ENCODE assay signal across 16 mouse cellular contexts in the genomic region with DNA sequence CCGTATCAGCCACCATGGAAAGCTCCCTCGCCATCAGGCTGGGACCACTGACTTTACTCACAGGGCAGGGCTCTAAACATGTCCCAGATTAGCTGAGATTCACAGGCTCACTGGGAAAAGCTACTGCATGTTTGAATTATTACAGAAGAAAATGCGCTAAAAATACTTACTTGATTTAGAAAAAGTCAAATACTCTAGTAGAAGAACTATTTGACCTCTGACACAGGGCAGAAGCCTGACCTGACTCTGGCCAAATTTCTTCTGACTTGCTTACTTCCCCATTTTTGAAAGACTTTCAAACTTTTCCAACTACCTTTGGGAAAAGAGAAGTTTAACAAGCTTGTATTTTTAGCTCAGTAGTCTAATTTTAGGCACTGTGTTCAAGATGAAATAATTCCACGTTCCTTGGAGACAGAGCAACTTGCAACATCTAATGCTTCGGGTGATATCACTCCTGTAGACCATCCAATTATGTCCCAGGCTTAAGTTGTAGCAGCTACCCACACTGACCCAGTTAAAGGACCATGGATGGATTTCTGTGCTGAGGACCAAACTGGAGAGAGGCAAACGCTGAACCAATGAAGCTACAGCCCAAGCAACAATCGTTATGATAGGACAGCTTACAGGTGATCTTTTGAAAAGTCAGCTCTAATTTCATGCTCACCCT.
DNase-seq lines count a peak whose midpoint lies in the region; ATAC-seq and TF ChIP-seq lines count a peak whose summit lies in the region.
"Had no signal": no experiment of that assay in that cellular context is flagged by ENCODE, and none has a peak within 500 bp of the region (broad histone marks: within the 10 kb centered on the region; RNA-seq: fewer than 3 reads in every experiment).

No protein-coding gene starts in this region.

- H3K27me3 ChIP-seq in kidney, embryonic 14.5 days (ENCODE audit: control insufficient read depth, insufficient read depth, low read length): no peaks in the 10 kb centered on the region
- no peaks in the 10 kb centered on the region for H3K27me3 ChIP-seq in heart, embryonic 16.5 days (ENCODE audit: control insufficient read depth, insufficient read depth, low read length)
- H3K27me3 ChIP-seq: embryonic facial prominence, embryonic 13.5 days; liver, embryonic 12.5 days; midbrain, embryonic 15.5 days; Patski had no signal

- TF ChIP-seq CTCF in gastrocnemius, adult 2 months (IDR thresholded peaks at IDR 0.05): no peak

- DNase-seq in gastrocnemius, adult 2 months: no peak
- no peak for DNase-seq in gastrocnemius, postnatal 10 days
- DNase-seq in kidney, adult 9 months: peak; percentile 35
- DNase-seq in adipocyte (ENCODE audit: low spot score): peak; percentile 51
- DNase-seq in layer of hippocampus, postnatal 14 days (ENCODE audit: low spot score in 2 of 2): no peak
- DNase-seq in layer of hippocampus, adult 9-10 months (ENCODE audit: low spot score): no peak
- DNase-seq: B cell, adult 2 months; cerebellum, postnatal 36 days; left cerebral cortex, postnatal 4 days had no signal

- H3K9me3 ChIP-seq in kidney, embryonic 14.5 days (ENCODE audit: control insufficient read depth, low read length): no peaks in the 10 kb centered on the region
- no peaks in the 10 kb centered on the region for H3K9me3 ChIP-seq in heart, embryonic 16.5 days (replicated peaks; ENCODE audit: control insufficient read depth, low read length)
- H3K9me3 ChIP-seq: embryonic facial prominence, embryonic 13.5 days; forebrain, embryonic 10.5 days; liver, embryonic 12.5 days; midbrain, embryonic 15.5 days had no signal

- peak overlapping the region; percentile 65 for H3K27ac ChIP-seq in gastrocnemius, adult 2 months
- no peak overlapping the region for H3K27ac ChIP-seq in kidney, embryonic 14.5 days (ENCODE audit: low read depth, low read length)
- peak overlapping the region; percentile 17; the same call in 1 of the 2 replicates for H3K27ac ChIP-seq in heart, embryonic 16.5 days (ENCODE audit: low read length)
- H3K27ac ChIP-seq: embryonic facial prominence, embryonic 13.5 days; forebrain, embryonic 10.5 days; liver, embryonic 12.5 days; midbrain, embryonic 15.5 days had no signal

- H3K4me1 ChIP-seq in kidney, embryonic 14.5 days (ENCODE audit: control insufficient read depth, insufficient read depth, low read length): no peaks in the 10 kb centered on the region
- H3K4me1 ChIP-seq in heart, embryonic 16.5 days (ENCODE audit: control insufficient read depth, insufficient read depth, low read length): peaks cover 9% of the 10 kb centered on the region
- H3K4me1 ChIP-seq: forebrain, embryonic 10.5 days; liver, embryonic 12.5 days; midbrain, embryonic 15.5 days had no signal

- intact Hi-C loops in gastrocnemius, adult 2 months (cut with DNase I): no loop called here

- H3K4me2 ChIP-seq in kidney, embryonic 14.5 days (replicated peaks; ENCODE audit: low read depth, low read length): no peak overlapping the region
- no peak overlapping the region for H3K4me2 ChIP-seq in heart, embryonic 16.5 days (ENCODE audit: low read depth, low read length)
- H3K4me2 ChIP-seq: embryonic facial prominence, embryonic 13.5 days; liver, embryonic 12.5 days; midbrain, embryonic 15.5 days had no signal

- no peak overlapping the region for H3K4me3 ChIP-seq in gastrocnemius, adult 2 months
- no peak overlapping the region for H3K4me3 ChIP-seq in kidney, embryonic 14.5 days (ENCODE audit: low read length)
- no peak overlapping the region for H3K4me3 ChIP-seq in heart, embryonic 16.5 days (ENCODE audit: low read length)
- H3K4me3 ChIP-seq: embryonic facial prominence, embryonic 13.5 days; forebrain, embryonic 10.5 days; liver, embryonic 12.5 days; midbrain, embryonic 15.5 days had no signal

- H3K36me3 ChIP-seq in kidney, embryonic 14.5 days (ENCODE audit: control insufficient read depth, insufficient read depth, low read length): peaks cover 58% of the 10 kb centered on the region
- H3K36me3 ChIP-seq in heart, embryonic 16.5 days (ENCODE audit: control insufficient read depth, insufficient read depth): peaks cover 27% of the 10 kb centered on the region
- H3K36me3 ChIP-seq: midbrain, embryonic 15.5 days had no signal

- ATAC-seq in kidney, embryonic 14.5 days (ENCODE audit: low FRiP score, low TSS enrichment): no peak
- ATAC-seq in heart, embryonic 16.5 days (replicated peaks; ENCODE audit: extremely low read depth, insufficient read depth, low FRiP score): 0 out of 2 replicates have a peak, but pooled peaks have one; percentile 28
- ATAC-seq: liver, embryonic 12.5 days; midbrain, embryonic 15.5 days; Patski had no signal

- H3K9ac ChIP-seq in kidney, embryonic 14.5 days (ENCODE audit: low read depth, low read length): no peak overlapping the region
- H3K9ac ChIP-seq in heart, embryonic 16.5 days (ENCODE audit: low read length): no peak overlapping the region
- H3K9ac ChIP-seq: embryonic facial prominence, embryonic 13.5 days; liver, embryonic 12.5 days; midbrain, embryonic 15.5 days had no signal

- WGBS in kidney, embryonic 14.5 days: 79% methylated on average over 7 of the region's 7 CpGs
- 69% methylated on average over 7 of the region's 7 CpGs for WGBS in heart, embryonic 16.5 days

Comparison
In these comparisons a context has a peak if more than half of its experiments do, and no peak if none do; other contexts are left out.
1. DNase-seq: peak in kidney, adult 9 months (single experiment) and adipocyte (single experiment); none in gastrocnemius, adult 2 months (single experiment), gastrocnemius, postnatal 10 days (single experiment), layer of hippocampus, postnatal 14 days (0 of 2) and layer of hippocampus, adult 9-10 months (single experiment).